Mouse (Mus musculus): Measurements from ENCODE around the gene Cyp2d11. TPM values are rescaled to one million over a fixed set of nuclear protein-coding genes. Genes with fewer than 3 reads are reported as not detected.

Cyp2d11 gene
- polyA plus RNA-seq, 1 experiment from 2014 or later: not detected

Small RNA genes lying within 50 kb of the gene (microRNA-seq; reads per million reads assigned to microRNA genes)
- gene Gm25990 (not detected), gene Gm27331 (not detected), gene Mir7684 (not detected)

Other genes with a start within 250 kb of the Cyp2d11 start
- 184 and 189 TPM in 2 replicates for gene Srebf2, start 246.8 kb downstream of the Cyp2d11 start, polyA plus RNA-seq (2015; fragmentation: Nextera tagmentation; extraction: Ambion mirVana)
- 0.72 and 0.82 TPM in 2 replicates for gene Shisa8, start 181.2 kb downstream of the Cyp2d11 start, polyA plus RNA-seq (2015; fragmentation: Nextera tagmentation; extraction: Ambion mirVana)
- gene Tnfrsf13c, start 169.7 kb downstream of the Cyp2d11 start, polyA plus RNA-seq (2015; fragmentation: Nextera tagmentation; extraction: Ambion mirVana): 0.13 and 0.66 TPM in 2 replicates
- gene Cenpm, start 149.3 kb downstream of the Cyp2d11 start, polyA plus RNA-seq (2015; fragmentation: Nextera tagmentation; extraction: Ambion mirVana): 15.2 and 16.5 TPM in 2 replicates
- 7.8 and 7.9 TPM in 2 replicates for gene 1500009C09Rik, start 141.6 kb downstream of the Cyp2d11 start, polyA plus RNA-seq (2015; fragmentation: Nextera tagmentation; extraction: Ambion mirVana)
- gene Sept3, start 119.1 kb downstream of the Cyp2d11 start, polyA plus RNA-seq (2015; fragmentation: Nextera tagmentation; extraction: Ambion mirVana): 359 and 361 TPM in 2 replicates
- not detected in 2 replicates for gene Wbp2nl, start 95.1 kb downstream of the Cyp2d11 start, polyA plus RNA-seq (2015; fragmentation: Nextera tagmentation; extraction: Ambion mirVana)
- gene Naga, start 55.1 kb downstream of the Cyp2d11 start, polyA plus RNA-seq (2015; fragmentation: Nextera tagmentation; extraction: Ambion mirVana): 26.5 and 33.4 TPM in 2 replicates
- 3.0 and 3.7 TPM in 2 replicates for gene Pheta2, start 55.1 kb downstream of the Cyp2d11 start, polyA plus RNA-seq (2015; fragmentation: Nextera tagmentation; extraction: Ambion mirVana)
- gene Smdt1, start 55.1 kb downstream of the Cyp2d11 start, polyA plus RNA-seq (2015; fragmentation: Nextera tagmentation; extraction: Ambion mirVana): 383 and 401 TPM in 2 replicates
- 343 and 383 TPM in 2 replicates for gene Ndufa6, start 39.7 kb downstream of the Cyp2d11 start, polyA plus RNA-seq (2015; fragmentation: Nextera tagmentation; extraction: Ambion mirVana)
- gene Cyp2d22, start 13.8 kb downstream of the Cyp2d11 start, polyA plus RNA-seq (2015; fragmentation: Nextera tagmentation; extraction: Ambion mirVana): 1.5 and 3.5 TPM in 2 replicates
- gene Cyp2d10, start 13.2 kb upstream of the Cyp2d11 start, polyA plus RNA-seq (2015; fragmentation: Nextera tagmentation; extraction: Ambion mirVana): not detected in 2 replicates
- gene Cyp2d9, start 39.4 kb upstream of the Cyp2d11 start, polyA plus RNA-seq (2015; fragmentation: Nextera tagmentation; extraction: Ambion mirVana): not detected in 2 replicates
- not detected in 2 replicates for gene Cyp2d12, start 161.1 kb upstream of the Cyp2d11 start, polyA plus RNA-seq (2015; fragmentation: Nextera tagmentation; extraction: Ambion mirVana)
- not detected in 2 replicates for gene Cyp2d34, start 226.9 kb upstream of the Cyp2d11 start, polyA plus RNA-seq (2015; fragmentation: Nextera tagmentation; extraction: Ambion mirVana)

All from neural tube, embryonic 13.5 days (tissue).